Mouse (Mus musculus): ENCODE data around the gene Dbx2. TPM values are rescaled to one million over a fixed set of nuclear protein-coding genes. Genes with fewer than 3 reads are reported as not detected.

Gene Dbx2
- total and polyA plus RNA-seq, 2 experiments, result not detected

GRCm38 (mm10) chr15:95574661-95575060, 81.1 kb downstream of the Dbx2 start:
- no peak for TF ChIP-seq POLR2A (IDR thresholded peaks at IDR 0.05; ENCODE audit: extremely low read depth, insufficient read depth, low read length)
- TF ChIP-seq CTCF (IDR thresholded peaks at IDR 0.05; ENCODE audit: low read depth, low read length), result no peak
- Histone ChIP-seq H3K79me2 (ENCODE audit: control insufficient read depth, insufficient read depth, low read length) (no peaks in the 10 kb centered on the region), H3K27ac (replicated peaks; ENCODE audit: insufficient read depth, low read depth, low read length) (no peak overlapping the region), H3K9ac (ENCODE audit: low read depth, low read length) (no peak overlapping the region), H3K27me3 (ENCODE audit: control insufficient read depth, insufficient read depth, low read length) (no peaks in the 10 kb centered on the region), H3K4me1 (ENCODE audit: control insufficient read depth, insufficient read depth, low read length) (no peaks in the 10 kb centered on the region), H3K4me3 (ENCODE audit: insufficient read depth, low read depth, low read length) (no peak overlapping the region), H3K36me3 (ENCODE audit: control insufficient read depth, insufficient read depth, low read length) (no peaks in the 10 kb centered on the region)
- WGBS, result 14% methylated on average over 5 of the region's 5 CpGs
- peak; percentile 19 for DNase-seq (ENCODE audit: extremely low read depth, low read depth, low spot score)

Other genes with a start within 250 kb of the Dbx2 start
- 0.13 TPM in 1 of 2 replicates, not detected in the other for gene Nell2, start 127.4 kb downstream of the Dbx2 start, total RNA-seq (2014; rRNA removed)
- not detected in 2 replicates for gene Nell2, start 127.4 kb downstream of the Dbx2 start, polyA plus RNA-seq (2012; rRNA removed)
- gene Ano6, start 134.9 kb upstream of the Dbx2 start, total RNA-seq (2014; rRNA removed), result 4.1 and 6.3 TPM in 2 replicates
- gene Ano6, start 134.9 kb upstream of the Dbx2 start, polyA plus RNA-seq (2012; rRNA removed), result 1.9 and 3.3 TPM in 2 replicates

Data from liver, adult 2 months (tissue).